Mouse (Mus musculus) lung, postnatal 4 days (tissue): ENCODE results near the gene Eef2k.
"Not testable (repeated sequence)": the region's sequence is repeated elsewhere in the genome, so short reads cannot be mapped to it uniquely, and the experiment has no call there.

ENCODE experiments used
- DNase-seq, 2 experiments: peaks; one replicate each; pipeline ENCODE4 v3.0.0; 2021

Eef2k gene

GRCm38 (mm10) chr7:120942506-120942905, 99.9 kb downstream of the Eef2k start:
- DNase-seq: no peak

- no peak for DNase-seq
Observed at GRCm38 (mm10) chr7:120943936-120944509, 101.4 kb downstream of the Eef2k start.

- DNase-seq: not testable (repeated sequence)
Observed at GRCm38 (mm10) chr7:120953591-120953990, 111.0 kb downstream of the Eef2k start.
